Mouse (Mus musculus): ENCODE data around the gene Igfbp3. TPM values are rescaled to one million over a fixed set of nuclear protein-coding genes. Genes with fewer than 3 reads are reported as not detected.

Gene Igfbp3
- total RNA-seq, 1 experiment from 2014 or later, result not detected

DNA sequence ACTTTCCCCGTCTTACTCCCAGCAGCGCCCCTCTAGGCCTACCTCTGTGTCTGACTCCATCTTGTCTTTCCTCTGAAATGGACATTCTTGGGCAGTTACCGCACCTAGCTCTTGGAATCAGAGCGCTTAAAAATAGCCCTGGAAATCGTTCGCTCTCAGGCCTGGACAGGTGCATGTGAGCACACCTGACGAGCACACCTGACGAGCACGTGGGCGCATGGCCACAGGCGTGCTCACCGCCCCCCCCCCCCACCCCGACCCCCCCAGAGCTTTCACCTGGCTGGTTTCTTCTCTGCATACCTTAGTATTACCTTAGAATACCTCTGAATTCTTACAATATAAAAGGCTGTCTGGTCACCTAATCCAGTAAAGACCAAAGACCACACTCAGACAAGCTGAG is 25.3 kb downstream of the Igfbp3 start, which contains the start of gene Gm11985:
Gene Gm11985 (minus strand): TSS at position 101 of the 400 bp plus-strand sequence.
- no peak for ATAC-seq (replicated peaks in 1 of 2; ENCODE audit: insufficient read depth in 1 of 2, low FRiP score in 2 of 2, low TSS enrichment in 1 of 2, low read depth in 1 of 2, poor library complexity in 2 of 2, severe bottlenecking in 2 of 2)

DNA sequence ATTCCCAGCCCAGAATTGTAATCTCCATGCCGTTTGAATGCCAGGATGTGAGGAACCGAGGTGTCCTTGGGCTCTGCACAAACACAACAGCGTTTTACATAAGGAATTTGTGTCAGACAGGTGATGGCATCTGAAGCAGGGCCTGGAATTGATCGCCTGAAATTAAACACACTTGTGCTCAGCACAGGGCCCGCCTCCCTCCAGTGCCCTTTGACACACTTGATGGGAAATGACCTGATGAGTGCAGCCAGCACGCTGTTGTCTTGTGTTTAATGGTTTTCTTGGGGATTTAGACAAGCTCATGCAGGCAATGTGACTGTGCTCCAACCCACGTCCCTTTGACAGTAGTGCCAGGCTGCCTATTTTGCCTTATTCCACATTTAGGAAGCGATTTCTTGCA is 26.3 kb downstream of the Igfbp3 start:
- ATAC-seq (replicated peaks in 1 of 2; ENCODE audit: insufficient read depth in 1 of 2, low FRiP score in 2 of 2, low TSS enrichment in 1 of 2, low read depth in 1 of 2, poor library complexity in 2 of 2, severe bottlenecking in 2 of 2), result no peak

DNA sequence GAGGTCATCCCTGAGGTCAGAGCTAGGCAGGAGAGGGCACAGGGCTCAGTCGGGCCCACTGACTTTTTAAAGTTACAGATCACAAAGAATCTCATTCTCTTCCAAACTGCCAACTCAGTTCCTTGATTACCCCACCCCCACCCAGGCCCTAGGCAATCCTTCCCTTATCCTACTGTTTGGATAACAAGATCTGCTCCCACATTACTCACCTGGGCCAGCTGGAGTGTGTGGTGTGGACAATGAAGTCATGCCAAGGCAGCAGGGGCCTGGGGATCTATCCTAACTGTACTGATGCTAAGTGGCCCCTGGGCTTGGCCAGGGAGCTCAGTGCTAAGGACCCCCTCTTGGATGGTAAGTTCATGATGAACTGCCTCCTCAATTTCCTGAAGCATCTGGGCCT is 29.3 kb downstream of the Igfbp3 start:
- no peak for ATAC-seq (replicated peaks in 1 of 2; ENCODE audit: insufficient read depth in 1 of 2, low FRiP score in 2 of 2, low TSS enrichment in 1 of 2, low read depth in 1 of 2, poor library complexity in 2 of 2, severe bottlenecking in 2 of 2)

DNA sequence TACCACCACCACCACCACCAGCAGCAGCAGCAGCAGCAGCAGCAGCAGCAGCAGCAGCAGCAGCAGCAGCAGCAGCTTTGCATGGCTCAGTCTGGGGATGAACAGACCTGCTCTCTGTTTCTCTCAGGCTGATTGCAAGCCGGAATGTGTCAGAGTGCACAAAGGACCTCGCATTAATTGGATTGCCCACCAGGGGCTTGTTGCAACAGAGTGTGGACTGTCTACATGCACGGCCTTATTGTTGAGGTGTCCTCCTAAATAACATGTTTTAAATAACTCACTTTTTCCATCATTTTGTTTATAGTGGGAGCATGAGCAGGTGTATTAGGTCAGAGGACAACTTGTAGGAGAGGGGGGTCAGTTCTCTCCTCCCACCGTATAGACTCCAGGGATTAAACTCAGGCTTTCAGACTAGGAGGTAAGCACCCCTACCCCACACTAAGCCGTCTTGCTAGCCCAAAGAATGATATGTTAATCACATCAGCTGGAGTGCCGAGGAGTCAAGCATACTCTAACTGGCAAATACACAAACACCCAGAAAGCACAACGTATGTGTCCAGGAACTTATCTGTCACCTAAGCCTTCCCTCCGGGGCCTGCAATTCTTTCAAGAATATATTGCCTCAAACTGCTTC is 31.2 kb downstream of the Igfbp3 start:
- ATAC-seq (replicated peaks in 1 of 2; ENCODE audit: insufficient read depth in 1 of 2, low FRiP score in 2 of 2, low TSS enrichment in 1 of 2, low read depth in 1 of 2, poor library complexity in 2 of 2, severe bottlenecking in 2 of 2), result no peak

DNA sequence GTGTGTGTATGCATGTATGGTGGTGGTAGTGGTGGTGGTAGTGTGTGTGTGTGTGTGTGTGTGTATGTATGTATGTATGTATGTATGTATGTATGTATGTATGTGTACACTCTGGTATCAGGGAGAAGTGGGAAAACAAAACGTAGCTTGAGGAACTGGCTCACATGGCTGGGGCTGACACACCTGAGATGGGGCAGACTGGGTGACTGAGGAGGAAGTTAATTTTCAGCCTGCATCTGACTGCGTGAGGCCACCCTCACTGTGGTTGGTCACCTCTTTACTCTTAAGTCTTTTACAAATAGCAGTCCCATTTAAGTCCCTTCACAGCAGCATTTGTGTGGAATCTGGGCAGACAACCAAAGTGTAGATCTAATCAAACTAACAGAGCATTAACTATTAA is 34.4 kb downstream of the Igfbp3 start:
- ATAC-seq (replicated peaks in 1 of 2; ENCODE audit: insufficient read depth in 1 of 2, low FRiP score in 2 of 2, low TSS enrichment in 1 of 2, low read depth in 1 of 2, poor library complexity in 2 of 2, severe bottlenecking in 2 of 2), result no peak

DNA sequence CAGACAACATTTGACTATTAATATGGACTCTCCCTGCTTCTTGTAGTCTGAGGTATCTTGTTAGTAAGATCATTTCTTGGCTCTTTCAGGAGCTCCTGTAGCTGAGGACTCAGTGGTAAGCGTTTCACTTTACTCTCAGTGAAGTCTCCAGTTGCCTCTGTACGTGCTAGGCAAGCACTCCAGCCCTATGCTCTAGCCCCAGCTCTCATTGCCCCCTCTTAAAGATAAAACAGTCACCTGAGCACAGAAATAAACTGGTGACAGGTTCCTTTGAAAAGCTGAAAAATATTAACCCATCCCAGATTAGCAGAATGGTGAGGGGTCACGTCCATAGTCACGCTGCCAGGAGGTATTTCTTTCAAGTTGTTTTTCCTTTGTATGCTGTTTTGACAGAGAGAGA is 35.0 kb downstream of the Igfbp3 start:
- ATAC-seq (replicated peaks in 1 of 2; ENCODE audit: insufficient read depth in 1 of 2, low FRiP score in 2 of 2, low TSS enrichment in 1 of 2, low read depth in 1 of 2, poor library complexity in 2 of 2, severe bottlenecking in 2 of 2), result no peak

DNA sequence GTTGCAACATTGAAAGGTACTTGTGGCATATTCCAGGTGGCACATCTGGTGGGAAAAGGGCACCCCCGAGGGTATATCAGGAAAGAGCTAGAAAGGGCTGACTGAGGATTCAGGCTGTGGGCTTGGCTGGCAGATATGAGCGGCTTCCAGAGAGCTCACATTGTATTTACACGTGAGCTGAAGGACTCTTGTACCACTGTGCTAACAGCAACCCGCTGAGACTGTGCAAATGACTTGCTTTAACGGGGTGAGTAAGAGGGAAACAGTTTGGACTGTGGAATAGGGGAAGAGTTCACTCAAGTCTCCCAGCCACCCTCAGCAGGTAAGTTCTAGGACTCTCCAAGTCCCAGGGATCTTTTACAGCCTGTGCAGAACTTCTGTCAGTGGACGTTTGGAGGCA is 40.1 kb downstream of the Igfbp3 start:
- ATAC-seq (replicated peaks in 1 of 2; ENCODE audit: insufficient read depth in 1 of 2, low FRiP score in 2 of 2, low TSS enrichment in 1 of 2, low read depth in 1 of 2, poor library complexity in 2 of 2, severe bottlenecking in 2 of 2), result no peak

DNA sequence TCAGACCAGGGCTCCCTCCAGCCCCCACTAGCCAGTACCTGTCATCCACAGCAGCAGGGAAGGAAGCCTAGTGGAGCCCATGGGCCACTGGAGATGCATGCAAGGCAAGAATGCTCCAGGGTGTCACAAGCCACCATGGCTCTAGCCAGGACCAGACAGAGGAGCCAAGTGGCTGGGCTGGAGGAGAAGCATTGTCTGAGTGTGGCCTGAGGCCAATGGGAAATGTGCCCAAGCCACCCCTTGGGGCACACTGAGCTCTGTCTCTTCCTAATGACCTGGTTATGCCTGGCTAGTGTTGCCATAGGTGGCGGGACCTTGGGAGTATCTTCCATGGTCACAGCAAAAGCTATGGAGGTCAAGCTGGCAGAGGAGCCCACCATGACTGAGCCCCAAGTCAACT is 44.1 kb downstream of the Igfbp3 start:
- ATAC-seq (replicated peaks in 1 of 2; ENCODE audit: insufficient read depth in 1 of 2, low FRiP score in 2 of 2, low TSS enrichment in 1 of 2, low read depth in 1 of 2, poor library complexity in 2 of 2, severe bottlenecking in 2 of 2), result no peak

DNA sequence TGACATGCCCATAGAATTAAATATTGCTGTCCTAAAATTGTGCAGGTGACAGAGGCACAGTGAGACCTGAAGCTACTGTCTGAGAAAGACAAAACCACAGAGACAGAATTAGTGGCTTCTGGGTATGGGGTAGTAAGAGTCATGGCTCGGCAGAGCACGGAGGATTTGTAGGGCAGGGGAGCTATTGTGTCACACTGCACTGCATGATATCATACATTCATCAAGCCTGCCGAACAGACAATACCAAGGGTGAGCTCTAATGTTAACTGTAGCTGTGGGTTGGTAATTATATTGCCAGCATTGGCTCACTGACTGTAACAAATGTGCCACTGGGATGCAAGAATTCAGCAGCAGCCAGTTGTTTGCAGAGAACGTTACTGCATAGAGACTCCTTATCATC is 49.3 kb downstream of the Igfbp3 start:
- no peak for ATAC-seq (replicated peaks in 1 of 2; ENCODE audit: insufficient read depth in 1 of 2, low FRiP score in 2 of 2, low TSS enrichment in 1 of 2, low read depth in 1 of 2, poor library complexity in 2 of 2, severe bottlenecking in 2 of 2)

DNA sequence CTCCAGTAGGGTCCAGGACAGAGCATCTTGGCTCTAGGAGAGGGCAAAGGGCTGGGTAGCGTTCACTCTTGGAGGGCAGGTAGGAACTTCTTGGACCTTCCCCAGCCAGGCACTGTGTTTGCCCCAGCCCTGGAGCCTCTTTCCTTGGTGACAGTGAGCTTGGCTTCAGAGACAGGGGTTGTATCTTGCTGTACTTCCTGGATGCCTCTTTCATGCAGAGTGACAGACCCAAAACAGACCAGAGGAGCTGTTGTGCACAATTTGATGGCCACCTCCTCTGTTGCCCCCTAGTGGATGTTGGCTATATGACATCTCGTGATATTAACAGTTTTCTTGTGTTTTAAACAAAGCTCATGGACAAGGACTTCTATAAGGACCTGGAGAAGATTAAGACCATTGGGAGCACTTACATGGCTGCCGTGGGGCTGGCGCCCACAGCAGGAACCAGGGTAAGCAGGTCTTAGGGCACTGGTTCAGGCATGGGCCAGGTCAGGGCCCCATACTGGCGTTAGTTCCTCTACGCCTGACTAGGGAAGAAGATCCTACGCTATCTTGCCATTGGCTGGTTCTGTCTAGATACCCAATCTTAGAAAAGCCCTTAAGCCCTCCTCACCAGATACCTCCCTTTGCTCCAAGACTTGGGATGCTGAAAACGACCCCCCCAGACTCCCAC is 52.1 kb downstream of the Igfbp3 start:
- ATAC-seq (replicated peaks in 1 of 2; ENCODE audit: insufficient read depth in 1 of 2, low FRiP score in 2 of 2, low TSS enrichment in 1 of 2, low read depth in 1 of 2, poor library complexity in 2 of 2, severe bottlenecking in 2 of 2), result no peak

DNA sequence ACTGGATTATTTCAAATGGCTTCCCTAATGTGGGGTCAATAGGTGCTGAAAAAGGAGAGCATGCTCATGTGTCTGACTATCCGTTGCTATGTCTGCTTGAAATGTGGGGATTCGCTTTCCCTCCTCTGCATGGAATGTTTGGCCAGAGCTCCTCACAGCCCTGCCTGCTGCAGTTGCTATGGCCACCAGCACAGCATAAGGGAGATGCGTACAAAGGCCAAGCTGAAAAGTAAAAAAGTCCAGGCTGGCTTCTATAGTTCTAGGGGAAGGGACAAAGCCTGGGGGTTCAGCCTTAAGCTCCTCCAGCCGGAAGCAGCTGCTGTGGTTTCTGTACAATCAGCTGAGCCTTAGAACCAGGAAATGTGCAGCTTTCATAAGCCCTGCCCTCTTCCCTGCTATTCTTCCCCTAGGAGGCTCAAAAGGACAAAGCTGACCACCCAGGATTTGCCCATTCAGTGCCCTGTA is 53.1 kb downstream of the Igfbp3 start:
- ATAC-seq (replicated peaks in 1 of 2; ENCODE audit: insufficient read depth in 1 of 2, low FRiP score in 2 of 2, low TSS enrichment in 1 of 2, low read depth in 1 of 2, poor library complexity in 2 of 2, severe bottlenecking in 2 of 2), result peak in 1 of 2 experiments; percentile 42; a peak in 1 of 4 replicates

DNA sequence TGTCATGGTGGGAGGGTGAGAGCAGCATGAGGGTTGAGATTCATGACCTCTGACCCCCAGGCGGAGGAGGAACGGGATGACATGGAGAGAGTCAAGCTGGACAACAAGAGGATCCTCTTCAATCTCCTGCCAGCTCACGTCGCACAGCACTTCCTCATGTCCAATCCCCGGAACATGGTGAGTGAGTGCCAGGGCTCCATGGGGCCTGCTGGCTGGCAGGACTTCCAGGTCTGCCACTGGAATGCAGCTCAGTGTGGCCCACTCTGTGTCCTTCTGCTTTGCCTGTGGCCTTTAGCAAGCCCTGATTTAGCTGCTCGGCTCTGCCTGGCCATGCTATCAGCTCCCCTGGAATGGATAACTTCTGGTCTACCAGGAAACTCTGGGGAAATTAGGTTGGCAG is 53.6 kb downstream of the Igfbp3 start:
- ATAC-seq (replicated peaks in 1 of 2; ENCODE audit: insufficient read depth in 1 of 2, low FRiP score in 2 of 2, low TSS enrichment in 1 of 2, low read depth in 1 of 2, poor library complexity in 2 of 2, severe bottlenecking in 2 of 2), result no peak

DNA sequence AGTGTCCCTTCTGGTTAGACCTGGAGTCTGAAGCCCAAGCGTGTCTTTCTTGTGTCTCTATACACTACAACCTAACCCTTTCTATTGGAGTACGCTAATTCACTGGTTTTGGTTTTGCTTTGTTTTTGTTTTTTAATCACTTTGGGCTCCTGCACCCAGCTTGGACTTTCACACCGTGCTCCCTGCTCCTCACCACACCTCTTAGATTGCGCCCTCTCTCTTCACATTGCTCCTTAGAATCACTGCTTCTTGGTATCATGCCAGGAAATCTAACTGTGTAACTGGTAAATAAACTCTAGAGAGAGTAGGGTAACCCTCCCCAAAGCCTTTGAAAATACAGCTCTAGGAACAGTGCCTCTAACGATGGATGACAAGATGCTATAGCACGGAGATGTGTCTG is 55.5 kb downstream of the Igfbp3 start:
- no peak for ATAC-seq (replicated peaks in 1 of 2; ENCODE audit: insufficient read depth in 1 of 2, low FRiP score in 2 of 2, low TSS enrichment in 1 of 2, low read depth in 1 of 2, poor library complexity in 2 of 2, severe bottlenecking in 2 of 2)

DNA sequence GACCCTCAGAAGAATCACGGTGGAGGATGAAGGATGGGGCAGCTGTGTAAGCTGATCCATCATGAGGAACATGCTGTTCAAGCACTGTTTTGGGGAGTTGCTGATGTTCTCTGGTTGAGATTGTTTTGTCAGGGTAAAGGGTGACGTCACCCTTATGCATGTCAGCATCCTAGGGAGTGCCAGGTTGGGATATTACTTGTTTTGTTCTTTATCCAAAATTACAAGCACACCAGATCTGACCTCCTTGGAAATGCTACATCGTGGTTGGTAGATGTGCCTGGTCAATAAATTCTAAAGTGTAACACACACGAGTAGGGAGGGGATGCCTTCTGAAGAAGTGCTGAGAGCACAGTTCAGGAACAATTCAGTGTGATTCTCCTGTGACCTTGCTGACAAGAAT is 57.3 kb downstream of the Igfbp3 start:
- no peak for ATAC-seq (replicated peaks in 1 of 2; ENCODE audit: insufficient read depth in 1 of 2, low FRiP score in 2 of 2, low TSS enrichment in 1 of 2, low read depth in 1 of 2, poor library complexity in 2 of 2, severe bottlenecking in 2 of 2)

Other genes starting within 250 kb of the Igfbp3 start
- gene Adcy1, start 150.4 kb downstream of the Igfbp3 start, total RNA-seq (2017), result not detected in 2 replicates
- not detected in 2 replicates for gene Gm11985, start 25.4 kb downstream of the Igfbp3 start, total RNA-seq (2017)
- not detected in 2 replicates for gene Igfbp1, start 16.1 kb downstream of the Igfbp3 start, total RNA-seq (2017)